Mouse (Mus musculus) forebrain, embryonic 13.5 days (tissue): ENCODE measurements at regions not wholly inside any gene's neighbourhood (a gene's known extent, or its start where the extent isn't known, plus 50 kb on each side); places are given as distances from the start of the nearest gene placed in this dataset.

Source experiments
- ATAC-seq: fragments of 200-750 bp; cut with Nextera tagmentation; 2 replicates; pipeline ENCODE4 v1.8.0; 2017
- H3K27ac ChIP-seq: fragments of 300-500 bp; sonication (generic); 2 replicates; pipeline ENCODE4 v1.5.1; 2015; ENCODE audit warnings: inconsistent platforms, mild to moderate bottlenecking, moderate library complexity
- H3K27me3 ChIP-seq: fragments of 300-500 bp; sonication (generic); 2 replicates; pipeline ENCODE4 v1.6.1; 2015; ENCODE audit warnings: mild to moderate bottlenecking, inconsistent platforms
- H3K36me3 ChIP-seq: fragments of 300-500 bp; sonication (generic); 2 replicates; pipeline ENCODE4 v1.6.1; 2015; ENCODE audit warnings: mild to moderate bottlenecking, inconsistent platforms; ENCODE audit not compliant: poor library complexity, severe bottlenecking
- H3K4me1 ChIP-seq: fragments of 300-500 bp; sonication (generic); 2 replicates; pipeline ENCODE4 v1.6.1; 2015; ENCODE audit warnings: inconsistent platforms
- H3K4me2 ChIP-seq: fragments of 300-500 bp; sonication (generic); 2 replicates; pipeline ENCODE4 v1.6.1; 2015; ENCODE audit warnings: inconsistent platforms, mild to moderate bottlenecking, moderate library complexity
- H3K4me3 ChIP-seq: fragments of 300-500 bp; sonication (generic); 2 replicates; pipeline ENCODE4 v1.5.1; 2015; ENCODE audit warnings: mild to moderate bottlenecking, inconsistent platforms
- H3K9ac ChIP-seq: fragments of 300-500 bp; sonication (generic); 2 replicates; pipeline ENCODE4 v1.6.1; 2015; ENCODE audit warnings: mild to moderate bottlenecking, inconsistent platforms
- H3K9me3 ChIP-seq: fragments of 300-500 bp; sonication (generic); replicated peaks from 2 replicates; pipeline ENCODE4 v1.6.1; 2016; ENCODE audit warnings: inconsistent platforms
- WGBS: fragments of 180-500 bp; shearing (Covaris S2); methylation state at CpG from one replicate; pipeline ENCODE4 v1.1.7; 2015; 5-methylcytosine and 5-hydroxymethylcytosine counted together

GRCm38 (mm10) chr8:30959436-30960180 lies 2468.9 kb upstream of the 5930422O12Rik start:
- no peaks in the 10 kb centered on the region for H3K9me3 ChIP-seq
- H3K4me2 ChIP-seq: peak overlapping the region; percentile 51
- WGBS: 49% methylated on average over 17 of the region's 17 CpGs
- H3K4me1 ChIP-seq: peaks cover 6% of the 10 kb centered on the region; the same call in 1 of the 2 replicates
- no peak for ATAC-seq
- H3K9ac ChIP-seq: no peak overlapping the region
- H3K4me3 ChIP-seq: no peak overlapping the region
- H3K36me3 ChIP-seq: no peaks in the 10 kb centered on the region
- no peak overlapping the region for H3K27ac ChIP-seq
- H3K27me3 ChIP-seq: no peaks in the 10 kb centered on the region

GRCm38 (mm10) chr8:30960486-30960885 lies 2468.0 kb upstream of the 5930422O12Rik start:
- Histone ChIP-seq H3K9me3 (no peaks in the 10 kb centered on the region), H3K27ac (no peak overlapping the region), H3K4me1 (peaks cover 6% of the 10 kb centered on the region; the same call in 1 of the 2 replicates), H3K9ac (no peak overlapping the region), H3K4me3 (no peak overlapping the region), H3K36me3 (no peaks in the 10 kb centered on the region), H3K4me2 (no peak overlapping the region), H3K27me3 (no peaks in the 10 kb centered on the region)
- WGBS: 58% methylated on average over 8 of the region's 8 CpGs
- no peak for ATAC-seq

DNA sequence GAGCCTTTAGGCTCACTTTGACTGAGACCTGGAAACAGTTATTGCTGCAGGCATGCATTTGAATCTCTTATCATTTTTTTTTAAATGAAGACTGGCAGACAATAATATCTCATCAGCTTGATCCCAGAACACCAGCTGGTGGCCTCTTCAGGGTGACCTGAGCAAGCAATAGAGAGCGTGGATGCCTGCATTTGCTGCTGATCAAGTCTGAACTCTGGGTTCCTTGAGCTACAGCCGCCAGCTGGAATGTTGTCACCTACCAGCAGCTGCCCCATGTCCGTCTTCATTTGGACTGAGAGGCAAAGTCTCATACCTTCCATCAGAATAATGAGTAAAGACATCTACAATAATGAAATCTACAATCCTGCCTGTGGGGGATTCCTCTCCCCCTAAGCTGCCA lies 2466.3 kb upstream of the 5930422O12Rik start:
- Histone ChIP-seq H3K4me1 (peaks cover 6% of the 10 kb centered on the region; the same call in 1 of the 2 replicates), H3K4me2 (no peak overlapping the region), H3K9me3 (no peaks in the 10 kb centered on the region), H3K27me3 (no peaks in the 10 kb centered on the region), H3K36me3 (no peaks in the 10 kb centered on the region), H3K9ac (no peak overlapping the region), H3K27ac (no peak overlapping the region), H3K4me3 (no peak overlapping the region)
- 81% methylated on average over 3 of the region's 3 CpGs for WGBS
- ATAC-seq: no peak

GRCm38 (mm10) chr8:30982814-30983213 lies 2445.7 kb upstream of the 5930422O12Rik start:
- Histone ChIP-seq H3K9me3 (no peaks in the 10 kb centered on the region), H3K4me1 (no peaks in the 10 kb centered on the region), H3K9ac (no peak overlapping the region), H3K27ac (no peak overlapping the region), H3K4me2 (no peak overlapping the region), H3K36me3 (no peaks in the 10 kb centered on the region), H3K27me3 (no peaks in the 10 kb centered on the region), H3K4me3 (no peak overlapping the region)
- ATAC-seq: no peak
- 84% methylated on average over 2 of the region's 2 CpGs for WGBS

GRCm38 (mm10) chr8:30988051-30988450 lies 2440.5 kb upstream of the 5930422O12Rik start:
- 80% methylated on average over 5 of the region's 5 CpGs for WGBS
- H3K27ac ChIP-seq: no peak overlapping the region
- no peaks in the 10 kb centered on the region for H3K9me3 ChIP-seq
- no peak overlapping the region for H3K9ac ChIP-seq
- no peak overlapping the region for H3K4me2 ChIP-seq
- H3K27me3 ChIP-seq: no peaks in the 10 kb centered on the region
- H3K36me3 ChIP-seq: no peaks in the 10 kb centered on the region
- H3K4me3 ChIP-seq: no peak overlapping the region
- no peaks in the 10 kb centered on the region for H3K4me1 ChIP-seq
- no peak for ATAC-seq

DNA sequence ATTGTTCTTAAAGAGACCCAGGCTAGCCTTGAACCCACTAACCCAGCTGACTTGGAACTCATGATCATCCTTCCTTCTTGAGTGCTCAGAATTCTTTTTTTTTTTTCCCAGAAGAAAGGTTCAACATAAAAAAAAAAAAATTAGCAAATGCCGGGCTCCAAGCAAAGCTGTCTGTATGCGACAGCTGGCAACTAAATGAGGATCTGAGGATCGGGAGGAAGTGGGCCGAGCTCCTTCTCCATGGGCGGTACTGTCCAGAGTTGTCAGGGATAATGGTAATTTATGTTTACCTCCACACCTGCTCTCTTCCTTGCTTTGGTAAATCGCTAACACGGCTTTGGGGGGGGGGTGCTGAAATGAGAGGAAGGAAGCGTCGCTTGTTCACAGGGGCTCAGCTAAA lies 2429.9 kb upstream of the 5930422O12Rik start:
- Histone ChIP-seq H3K4me3 (no peak overlapping the region), H3K4me1 (peaks cover 11% of the 10 kb centered on the region), H3K36me3 (no peaks in the 10 kb centered on the region), H3K27me3 (no peaks in the 10 kb centered on the region), H3K9ac (no peak overlapping the region), H3K9me3 (no peaks in the 10 kb centered on the region), H3K4me2 (no peak overlapping the region), H3K27ac (no peak overlapping the region)
- ATAC-seq: no peak
- 78% methylated on average over 9 of the region's 9 CpGs for WGBS

- no peaks in the 10 kb centered on the region for H3K9me3 ChIP-seq
- 68% methylated on average over 6 of the region's 6 CpGs for WGBS
- no peak for ATAC-seq
These were observed 2428.4 kb upstream of the 5930422O12Rik start for GRCm38 (mm10) chr8:31000120-31000519.

DNA sequence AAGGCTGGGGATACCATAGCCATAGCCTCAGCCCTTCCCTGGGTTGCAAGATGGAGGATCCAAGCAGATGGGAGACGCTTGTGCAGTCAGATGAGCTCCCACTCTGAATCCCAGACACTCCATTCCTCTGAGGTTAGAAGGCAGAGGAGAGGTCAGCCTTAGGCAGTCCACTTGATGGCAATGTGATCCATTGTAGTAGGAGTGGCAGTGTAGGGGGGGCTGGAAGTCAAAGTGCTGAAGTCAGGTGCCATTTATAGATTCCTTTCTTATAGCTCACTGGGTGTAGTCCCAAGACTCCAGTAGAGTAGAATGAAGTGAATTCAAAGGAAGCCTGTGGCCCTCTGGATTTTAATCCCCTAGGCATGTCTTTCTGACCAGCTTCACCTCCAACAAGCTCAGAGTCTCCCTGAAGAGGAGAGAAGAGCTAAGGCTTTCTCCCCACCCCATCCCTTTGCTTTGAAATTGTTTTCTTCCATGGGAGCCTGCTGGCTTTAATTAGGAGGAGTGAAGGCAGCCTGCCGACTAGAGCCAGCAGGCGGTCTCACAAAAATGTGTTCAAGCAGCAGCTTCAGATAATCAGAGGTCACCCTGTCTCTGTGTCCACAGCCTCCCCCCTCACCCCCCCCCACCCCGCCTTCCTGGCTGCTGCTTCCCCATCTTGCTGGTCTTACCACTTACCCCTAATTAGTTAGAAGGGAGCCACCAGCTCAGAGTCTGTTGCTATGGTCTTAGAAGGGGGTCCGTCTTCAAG lies 2426.4 kb upstream of the 5930422O12Rik start:
- H3K27me3 ChIP-seq: no peaks in the 10 kb centered on the region
- H3K27ac ChIP-seq: no peak overlapping the region
- H3K9ac ChIP-seq: no peak overlapping the region
- no peak overlapping the region for H3K4me2 ChIP-seq
- H3K4me1 ChIP-seq: peaks cover 11% of the 10 kb centered on the region
- 10% methylated on average over 5 of the region's 5 CpGs for WGBS
- H3K4me3 ChIP-seq: no peak overlapping the region
- H3K9me3 ChIP-seq: no peaks in the 10 kb centered on the region
- ATAC-seq: peak; percentile 65; the same call in 1 of the 2 replicates
- no peaks in the 10 kb centered on the region for H3K36me3 ChIP-seq

More at GRCm38 (mm10) chr8:31000120-31000519, 2428.4 kb upstream of the 5930422O12Rik start:
- Histone ChIP-seq H3K4me1 (peaks cover 11% of the 10 kb centered on the region), H3K4me2 (no peak overlapping the region), H3K9ac (no peak overlapping the region), H3K4me3 (no peak overlapping the region), H3K36me3 (no peaks in the 10 kb centered on the region), H3K27me3 (no peaks in the 10 kb centered on the region), H3K27ac (no peak overlapping the region)

DNA sequence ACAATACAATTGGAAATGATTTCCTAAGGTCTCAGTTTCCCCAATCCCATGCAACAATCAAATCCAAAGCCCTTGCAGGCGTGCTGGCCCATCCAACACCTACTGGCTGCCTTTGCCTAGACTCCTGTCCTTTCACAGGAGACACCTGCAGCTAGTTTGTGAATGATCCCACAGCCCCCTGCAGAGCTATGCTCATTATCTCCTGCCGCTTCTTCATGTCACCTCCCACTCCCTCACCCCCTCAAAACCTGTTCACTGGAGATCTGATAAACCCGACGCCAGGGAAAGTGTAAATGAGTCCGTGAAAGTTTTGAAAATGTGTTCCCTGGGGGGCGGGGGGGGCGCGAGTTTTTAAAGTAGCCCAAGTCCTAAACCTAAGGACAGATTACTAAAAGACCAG lies 2420.2 kb upstream of the 5930422O12Rik start:
- no peak overlapping the region for H3K4me2 ChIP-seq
- no peaks in the 10 kb centered on the region for H3K9me3 ChIP-seq
- H3K4me3 ChIP-seq: no peak overlapping the region
- H3K36me3 ChIP-seq: no peaks in the 10 kb centered on the region
- no peak overlapping the region for H3K9ac ChIP-seq
- no peaks in the 10 kb centered on the region for H3K4me1 ChIP-seq
- ATAC-seq: no peak
- no peaks in the 10 kb centered on the region for H3K27me3 ChIP-seq
- H3K27ac ChIP-seq: no peak overlapping the region
- 51% methylated on average over 8 of the region's 8 CpGs for WGBS

GRCm38 (mm10) chr8:31012068-31012467 lies 2416.4 kb upstream of the 5930422O12Rik start:
- Histone ChIP-seq H3K4me3 (no peak overlapping the region), H3K36me3 (no peaks in the 10 kb centered on the region), H3K9ac (no peak overlapping the region), H3K9me3 (peaks cover under 1% of the 10 kb centered on the region; the same call in 1 of the 2 replicates), H3K27ac (no peak overlapping the region), H3K4me1 (no peaks in the 10 kb centered on the region), H3K27me3 (no peaks in the 10 kb centered on the region), H3K4me2 (no peak overlapping the region)
- 62% methylated on average over 11 of the region's 11 CpGs for WGBS
- peak; percentile 72 for ATAC-seq

DNA sequence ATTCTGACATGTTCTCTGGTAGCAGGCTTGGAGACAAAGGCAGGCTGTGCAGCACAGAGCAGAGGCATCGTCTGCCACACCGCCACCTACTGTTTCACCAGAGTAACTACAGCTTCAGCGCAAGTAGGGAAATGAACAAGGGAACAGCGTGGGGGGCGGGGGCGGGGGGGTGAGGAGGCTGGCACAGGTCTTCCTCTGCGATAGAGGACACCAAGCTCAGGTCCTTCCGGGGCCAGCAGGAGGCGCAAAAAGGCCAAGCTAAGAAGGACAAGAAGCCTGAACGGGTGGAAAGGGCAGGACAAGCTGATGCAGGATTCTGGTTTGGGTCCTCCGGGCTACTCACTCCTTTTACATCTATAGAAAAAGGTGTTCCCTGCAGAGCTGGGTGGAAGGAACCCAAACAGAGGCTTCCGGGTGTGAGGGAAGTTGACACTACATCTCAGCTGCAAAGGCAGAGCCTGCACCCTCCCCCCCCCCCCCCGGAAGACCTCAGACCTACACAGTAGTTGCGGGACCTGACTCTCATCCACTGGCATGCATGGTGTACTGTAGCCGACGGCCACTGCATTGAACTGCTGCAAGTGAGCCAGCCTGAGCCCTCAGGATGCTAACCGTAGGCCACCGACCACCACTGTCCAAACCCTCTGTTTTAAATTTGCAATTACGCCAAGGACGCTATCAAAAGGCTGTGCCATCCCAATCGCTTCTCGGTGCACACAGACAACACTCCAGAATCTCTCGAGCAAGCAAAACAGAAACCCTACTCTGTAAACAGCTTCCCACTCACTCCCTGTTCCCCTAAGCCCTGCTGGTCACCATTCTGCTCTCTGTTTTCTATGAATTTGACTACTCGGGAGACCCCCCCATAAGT lies 2396.6 kb upstream of the 5930422O12Rik start:
- peak overlapping the region; percentile 51 for H3K9ac ChIP-seq
- ATAC-seq: peak; percentile 91
- H3K4me1 ChIP-seq: peaks cover 20% of the 10 kb centered on the region
- H3K4me3 ChIP-seq: peak overlapping the region; percentile 33
- H3K27ac ChIP-seq: peak overlapping the region; percentile 51; the same call in 1 of the 2 replicates
- H3K36me3 ChIP-seq: no peaks in the 10 kb centered on the region
- 0 out of 2 replicates have a peak, but pooled peaks cover 4% of the 10 kb centered on the region for H3K27me3 ChIP-seq
- WGBS: 3% methylated on average over 24 of the region's 24 CpGs
- H3K9me3 ChIP-seq: no peaks in the 10 kb centered on the region
- peak overlapping the region; percentile 60 for H3K4me2 ChIP-seq
